Mouse (Mus musculus) liver, embryonic 13.5 days (tissue): ENCODE results near the gene Apol6. TPM values are rescaled to one million over a fixed set of nuclear protein-coding genes. Genes with fewer than 3 reads are reported as not detected.

Experiments
- ATAC-seq: fragments of 200-750 bp; cut with Nextera tagmentation; 2 replicates; pipeline ENCODE4 v1.8.0; 2017; ENCODE audit warnings: low read depth, mild to moderate bottlenecking, moderate number of reproducible peaks, moderate library complexity
- DNase-seq: peaks from one replicate; pipeline ENCODE4 v3.0.0; 2022
- H3K27ac ChIP-seq: fragments of 300-500 bp; sonication (generic); 2 replicates; pipeline ENCODE4 v1.5.1; 2015; ENCODE audit warnings: moderate library complexity, mild to moderate bottlenecking, inconsistent platforms
- H3K27me3 ChIP-seq: fragments of 300-500 bp; sonication (generic); 2 replicates; pipeline ENCODE4 v1.6.1; 2015; ENCODE audit warnings: mild to moderate bottlenecking, inconsistent platforms
- H3K36me3 ChIP-seq: fragments of 300-500 bp; sonication (generic); 2 replicates; pipeline ENCODE4 v1.6.1; 2015; ENCODE audit warnings: mild to moderate bottlenecking, inconsistent platforms
- H3K4me1 ChIP-seq: fragments of 300-500 bp; sonication (generic); replicated peaks from 2 replicates; pipeline ENCODE4 v1.6.1; 2015; ENCODE audit warnings: inconsistent platforms
- H3K4me2 ChIP-seq: fragments of 300-500 bp; sonication (generic); 2 replicates; pipeline ENCODE4 v1.6.1; 2015; ENCODE audit warnings: inconsistent platforms, mild to moderate bottlenecking, moderate library complexity
- H3K4me3 ChIP-seq: fragments of 300-500 bp; sonication (generic); replicated peaks from 2 replicates; pipeline ENCODE4 v1.5.1; 2015; ENCODE audit warnings: mild to moderate bottlenecking, inconsistent platforms
- H3K9ac ChIP-seq: fragments of 300-500 bp; sonication (generic); 2 replicates; pipeline ENCODE4 v1.6.1; 2015; ENCODE audit warnings: mild to moderate bottlenecking, inconsistent platforms
- H3K9me3 ChIP-seq: fragments of 300-500 bp; sonication (generic); replicated peaks from 2 replicates; pipeline ENCODE4 v1.6.1; 2016; ENCODE audit warnings: inconsistent platforms
- WGBS: fragments of 180-500 bp; shearing (Covaris S2); methylation state at CpG from one replicate; pipeline ENCODE4 v1.1.7; 2015; ENCODE audit not compliant: insufficient replicate concordance; 5-methylcytosine and 5-hydroxymethylcytosine counted together
- polyA plus RNA-seq: library from polyadenylated mRNA; unstranded; fragments of >200 nt; fragmentation: Nextera tagmentation; extraction: Ambion mirVana; gene quantifications from 2 replicates; pipeline ENCODE4 v1.2.1, GENCODE M21; 2015

Apol6 gene
- 0.19 and 0.36 TPM in 2 replicates for polyA plus RNA-seq

DNA sequence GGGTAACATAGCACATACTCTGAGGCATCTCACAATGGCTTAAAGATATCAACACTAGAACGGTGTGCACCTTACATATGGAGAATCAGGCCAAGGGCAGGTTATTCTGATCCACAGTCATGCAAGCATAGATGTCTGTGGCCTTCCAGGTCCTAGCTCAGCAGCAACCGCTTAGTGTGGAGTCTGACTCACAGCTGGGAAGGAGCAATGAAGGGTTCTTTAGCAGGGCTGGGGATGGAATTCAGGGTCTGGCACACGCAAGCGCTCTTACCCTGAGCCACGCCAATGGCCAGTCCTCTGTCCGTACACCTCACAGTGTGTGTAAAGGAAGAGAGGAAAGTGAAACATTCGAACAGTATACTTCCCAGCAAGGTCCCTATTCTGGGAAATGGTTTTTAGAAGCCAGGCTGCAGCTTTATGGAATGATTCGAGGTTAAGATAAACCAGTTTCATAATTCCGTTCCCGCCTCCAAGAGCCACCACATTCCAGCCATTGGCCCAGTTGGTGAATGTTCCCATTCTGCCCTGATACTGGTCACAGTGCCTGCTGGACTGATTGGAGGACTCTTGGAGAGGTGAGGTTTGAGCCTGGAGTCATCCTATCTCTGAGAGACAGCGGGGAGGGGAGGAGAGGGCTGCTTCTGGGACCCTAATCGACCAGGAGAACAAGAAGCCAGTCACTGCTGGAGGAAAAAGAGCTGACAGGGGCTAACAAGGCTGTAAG is at the start of gene Apol6:
Gene Apol6, plus strand, starts transcription at position 133 of the 724 bp plus-strand sequence.
- H3K4me2 ChIP-seq: peak within 1 kb of the TSS; percentile 14; the same call in 1 of the 2 replicates
- no peak within 1 kb of the TSS for H3K4me3 ChIP-seq
- WGBS: 64% methylated on average over 12 of the region's 12 CpGs
- no peaks in the 10 kb centered on the region for H3K36me3 ChIP-seq
- no peak within 1 kb of the TSS for H3K9ac ChIP-seq
- ATAC-seq (no peak), DNase-seq (no peak)
- no peaks in the 10 kb centered on the region for H3K27me3 ChIP-seq
- no peaks in the 10 kb centered on the region; the same call in none of the 2 replicates for H3K4me1 ChIP-seq
- 0 out of 2 replicates have a peak within 1 kb of the TSS, but pooled peaks have one; percentile 23 for H3K27ac ChIP-seq
- H3K9me3 ChIP-seq: no peaks in the 10 kb centered on the region

DNA sequence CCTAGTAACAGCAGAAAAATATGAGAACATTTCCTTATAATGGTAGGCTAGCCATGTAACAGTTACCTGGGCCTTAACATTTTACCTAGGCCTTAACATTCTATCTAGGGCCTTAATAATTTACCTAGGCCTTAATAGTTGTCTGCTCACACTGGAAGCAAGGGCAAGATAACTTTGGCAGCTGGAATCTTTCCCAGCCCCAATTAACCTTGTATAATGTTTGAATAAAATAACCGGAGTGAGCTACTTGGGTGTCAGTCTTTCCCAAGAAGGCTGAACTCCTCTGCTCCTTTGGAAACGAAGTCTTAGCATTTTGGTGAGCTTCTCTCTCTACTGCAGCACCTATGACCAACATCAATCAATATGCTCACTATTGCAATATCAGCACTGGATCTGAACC is 46.5 kb upstream of the Apol6 start:
- Histone ChIP-seq H3K4me3 (no peak overlapping the region), H3K4me2 (no peak overlapping the region), H3K27me3 (peaks cover 15% of the 10 kb centered on the region), H3K4me1 (no peaks in the 10 kb centered on the region), H3K36me3 (no peaks in the 10 kb centered on the region), H3K9ac (no peak overlapping the region), H3K27ac (no peak overlapping the region), H3K9me3 (peaks cover 3% of the 10 kb centered on the region; the same call in 1 of the 2 replicates)
- DNase-seq: no peak
- no peak for ATAC-seq
- WGBS: 55% methylated on average over 2 of the region's 2 CpGs

- Histone ChIP-seq H3K9ac (no peak overlapping the region), H3K4me1 (no peaks in the 10 kb centered on the region), H3K4me2 (no peak overlapping the region), H3K36me3 (no peaks in the 10 kb centered on the region), H3K27ac (no peak overlapping the region), H3K9me3 (peaks cover 3% of the 10 kb centered on the region; the same call in 1 of the 2 replicates), H3K4me3 (no peak overlapping the region), H3K27me3 (peaks cover 15% of the 10 kb centered on the region)
- no peak for ATAC-seq
- DNase-seq: no peak
- 46% methylated on average over 21 of the region's 21 CpGs for WGBS
These were observed 45.5 kb upstream of the Apol6 start for GRCm38 (mm10) chr15:76998878-76999588.

DNA sequence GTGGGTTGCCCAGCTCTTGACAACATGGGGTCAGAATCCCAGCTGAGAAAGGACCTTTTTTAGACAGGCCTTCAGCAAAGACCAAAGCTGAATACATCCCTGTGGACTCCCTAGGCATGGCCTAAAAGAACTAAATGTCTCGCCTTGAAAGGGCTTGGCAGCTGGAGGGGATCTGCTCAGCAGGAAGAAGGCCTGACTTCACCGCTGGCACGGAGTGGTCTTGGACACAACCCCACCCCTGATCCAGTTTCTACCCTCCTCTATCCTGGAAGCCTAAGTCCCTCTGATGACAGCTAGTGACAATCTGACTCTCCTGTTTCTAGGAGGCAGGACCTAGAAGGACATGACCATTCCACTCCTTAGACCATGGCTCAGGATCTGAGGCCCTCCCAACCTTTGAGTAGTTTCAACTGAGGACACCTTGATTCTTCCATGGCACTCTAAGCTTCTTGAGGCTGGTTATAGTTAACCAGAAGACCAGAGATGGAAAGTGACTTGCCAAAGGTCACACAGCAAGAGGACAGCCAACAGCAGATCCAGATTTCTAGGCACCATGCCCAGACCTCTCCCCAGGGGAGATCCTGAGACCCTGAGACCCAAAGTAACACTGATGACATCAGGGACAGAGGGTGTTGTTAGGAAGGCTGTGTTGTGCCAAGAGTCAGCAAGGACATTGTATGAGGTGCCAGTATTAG is 41.2 kb upstream of the Apol6 start:
- Histone ChIP-seq H3K27me3 (peaks cover 15% of the 10 kb centered on the region), H3K4me1 (no peaks in the 10 kb centered on the region), H3K36me3 (no peaks in the 10 kb centered on the region), H3K9ac (no peak overlapping the region), H3K4me2 (no peak overlapping the region), H3K9me3 (peaks cover 3% of the 10 kb centered on the region; the same call in 1 of the 2 replicates), H3K27ac (no peak overlapping the region), H3K4me3 (no peak overlapping the region)
- 68% methylated on average over 3 of the region's 3 CpGs for WGBS
- no peak for ATAC-seq
- no peak for DNase-seq

DNA sequence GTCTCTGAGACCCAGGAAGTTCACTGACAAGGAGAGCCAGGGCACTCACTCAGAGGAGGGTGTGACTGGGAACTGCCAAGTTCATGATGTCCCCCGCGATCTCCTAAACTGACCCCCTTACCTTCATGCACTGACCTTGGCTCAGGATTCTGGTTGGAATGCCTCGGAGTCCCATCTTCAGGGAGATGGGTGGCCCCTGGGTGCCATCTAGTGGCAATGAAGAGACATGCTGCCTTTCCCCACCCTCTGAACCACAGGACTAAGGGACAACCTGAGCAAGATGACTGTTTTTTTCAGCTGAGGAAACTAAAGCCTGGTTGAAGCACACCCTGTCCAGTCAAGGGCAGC is 40.7 kb upstream of the Apol6 start:
- no peak for DNase-seq
- no peak overlapping the region for H3K9ac ChIP-seq

DNA sequence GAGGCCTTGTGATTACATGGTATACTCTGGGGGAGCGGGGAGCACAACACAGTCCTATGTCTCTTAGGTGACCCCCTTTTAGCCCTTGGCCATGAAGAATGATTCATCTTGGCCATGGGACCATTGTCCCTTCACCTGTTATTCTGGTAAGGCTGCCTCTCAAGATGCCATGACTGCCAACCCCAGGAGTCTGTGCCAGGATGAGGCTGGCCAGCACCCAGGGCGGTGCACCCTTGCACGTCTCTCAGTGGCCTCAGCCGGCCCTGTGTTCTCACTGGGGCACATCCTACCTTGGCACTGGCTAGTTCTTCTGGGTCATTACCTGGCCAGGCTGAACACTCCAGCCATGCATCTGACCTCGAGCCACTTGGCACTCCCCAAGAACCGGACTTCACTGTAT is 35.7 kb upstream of the Apol6 start:
- no peaks in the 10 kb centered on the region for H3K9me3 ChIP-seq
- WGBS: 66% methylated on average over 6 of the region's 6 CpGs
- H3K27me3 ChIP-seq: no peaks in the 10 kb centered on the region
- H3K9ac ChIP-seq: no peak overlapping the region
- no peak overlapping the region for H3K4me3 ChIP-seq
- no peaks in the 10 kb centered on the region for H3K4me1 ChIP-seq
- no peak overlapping the region for H3K4me2 ChIP-seq
- DNase-seq (no peak), ATAC-seq (no peak)
- H3K36me3 ChIP-seq: no peaks in the 10 kb centered on the region
- H3K27ac ChIP-seq: no peak overlapping the region

More for the DNA sequence above, 40.7 kb upstream of the Apol6 start:
- H3K36me3 ChIP-seq: no peaks in the 10 kb centered on the region
- no peak overlapping the region for H3K4me3 ChIP-seq
- peaks cover 10% of the 10 kb centered on the region for H3K27me3 ChIP-seq
- no peak overlapping the region for H3K27ac ChIP-seq
- no peaks in the 10 kb centered on the region for H3K4me1 ChIP-seq
- no peak for ATAC-seq
- no peak overlapping the region for H3K4me2 ChIP-seq
- H3K9me3 ChIP-seq: peaks cover 3% of the 10 kb centered on the region; the same call in 1 of the 2 replicates
- 22% methylated on average over 3 of the region's 3 CpGs for WGBS

DNA sequence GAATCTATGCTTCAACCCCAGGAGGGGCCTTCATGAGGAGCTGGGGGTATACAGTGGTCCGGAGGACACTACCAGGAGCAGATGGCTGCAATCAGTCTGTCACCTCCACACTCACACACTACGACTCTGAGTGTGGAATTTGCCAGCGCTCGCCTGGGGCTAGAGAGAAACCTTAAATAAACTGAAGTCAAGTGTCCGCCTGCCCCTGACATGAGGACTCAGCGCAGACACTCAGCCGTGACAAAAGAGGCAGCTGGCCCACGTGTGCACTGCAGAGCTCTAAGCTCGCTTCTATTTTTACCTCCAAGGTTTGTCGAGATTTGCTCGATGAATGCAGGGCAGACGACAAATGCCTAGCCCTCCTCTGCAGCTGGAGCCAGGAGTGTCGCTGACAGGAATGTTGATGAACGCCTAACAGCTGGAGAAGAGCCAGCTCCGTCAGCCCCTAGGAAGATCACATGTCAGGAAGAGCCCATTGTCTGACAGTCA is 30.7 kb upstream of the Apol6 start:
- WGBS: 38% methylated on average over 15 of the region's 15 CpGs
- Histone ChIP-seq H3K9me3 (no peaks in the 10 kb centered on the region), H3K36me3 (no peaks in the 10 kb centered on the region), H3K4me1 (no peaks in the 10 kb centered on the region), H3K27ac (no peak overlapping the region), H3K9ac (no peak overlapping the region), H3K4me3 (no peak overlapping the region), H3K4me2 (no peak overlapping the region), H3K27me3 (no peaks in the 10 kb centered on the region)
- no peak for ATAC-seq
- DNase-seq: no peak

DNA sequence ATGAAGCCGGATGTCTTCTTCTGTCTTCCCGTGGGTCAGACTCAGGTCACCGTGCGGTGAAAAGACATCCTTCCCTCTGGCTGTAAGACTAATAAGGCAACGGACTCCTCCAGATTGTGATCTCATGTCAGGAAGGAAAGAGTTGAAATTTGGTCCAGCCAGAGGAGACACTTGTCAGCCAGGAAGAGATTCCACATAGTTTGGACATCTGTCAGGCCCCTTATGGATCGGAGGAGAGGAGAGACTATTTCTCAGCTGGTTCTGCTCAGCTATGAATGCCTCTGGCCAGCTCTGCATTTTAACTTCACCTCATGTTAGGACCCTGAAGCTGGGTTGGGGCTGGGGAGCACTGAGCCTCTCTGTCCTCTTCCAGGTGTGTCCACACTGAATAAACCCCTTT is 30.1 kb upstream of the Apol6 start:
- no peak overlapping the region for H3K27ac ChIP-seq
- ATAC-seq: no peak
- no peaks in the 10 kb centered on the region for H3K9me3 ChIP-seq
- no peaks in the 10 kb centered on the region for H3K27me3 ChIP-seq
- no peak overlapping the region for H3K4me3 ChIP-seq
- no peaks in the 10 kb centered on the region for H3K36me3 ChIP-seq
- no peak overlapping the region for H3K9ac ChIP-seq
- H3K4me1 ChIP-seq: no peaks in the 10 kb centered on the region
- no peak for DNase-seq
- no peak overlapping the region for H3K4me2 ChIP-seq
- 69% methylated on average over 6 of the region's 6 CpGs for WGBS

DNA sequence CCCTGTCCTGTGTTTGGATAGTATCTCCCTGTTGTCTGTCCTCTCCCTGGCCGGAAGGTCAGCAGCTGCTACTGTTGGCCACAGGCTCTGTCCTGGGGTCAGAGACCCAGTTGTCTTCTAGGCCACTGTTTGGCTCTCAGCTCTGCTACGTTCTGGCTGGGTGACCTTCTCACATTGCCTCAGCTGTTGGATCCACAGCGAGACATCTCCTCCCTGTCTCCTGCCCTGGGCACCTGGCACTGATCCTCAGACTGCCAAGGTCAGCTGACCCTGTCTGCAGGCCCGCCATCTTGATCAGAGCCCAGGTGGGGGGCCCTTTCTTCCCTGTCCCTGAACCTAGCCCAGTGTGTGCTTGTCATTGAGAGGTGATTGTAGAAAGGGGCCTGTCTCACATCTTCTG is 29.5 kb upstream of the Apol6 start:
- H3K4me3 ChIP-seq: no peak overlapping the region
- H3K27ac ChIP-seq: no peak overlapping the region
- H3K9me3 ChIP-seq: no peaks in the 10 kb centered on the region
- no peaks in the 10 kb centered on the region for H3K27me3 ChIP-seq
- H3K4me1 ChIP-seq: no peaks in the 10 kb centered on the region
- H3K4me2 ChIP-seq: no peak overlapping the region
- no peaks in the 10 kb centered on the region for H3K36me3 ChIP-seq
- 48% methylated on average over 4 of the region's 4 CpGs for WGBS
- DNase-seq (no peak), ATAC-seq (no peak)
- H3K9ac ChIP-seq: no peak overlapping the region

GRCm38 (mm10) chr15:77016509-77016908 is 28.0 kb upstream of the Apol6 start:
- 71% methylated on average over 6 of the region's 6 CpGs for WGBS
- no peak for DNase-seq
- no peak for ATAC-seq
- no peak overlapping the region for H3K9ac ChIP-seq
- no peaks in the 10 kb centered on the region for H3K4me1 ChIP-seq
- H3K27me3 ChIP-seq: no peaks in the 10 kb centered on the region
- no peaks in the 10 kb centered on the region for H3K9me3 ChIP-seq
- H3K4me2 ChIP-seq: no peak overlapping the region
- no peak overlapping the region for H3K4me3 ChIP-seq
- no peaks in the 10 kb centered on the region for H3K36me3 ChIP-seq
- H3K27ac ChIP-seq: no peak overlapping the region

- H3K4me3 ChIP-seq: no peak overlapping the region
- no peak overlapping the region for H3K9ac ChIP-seq
- no peak for ATAC-seq
- H3K4me2 ChIP-seq: no peak overlapping the region
- DNase-seq: no peak
- no peaks in the 10 kb centered on the region for H3K36me3 ChIP-seq
- H3K9me3 ChIP-seq: no peaks in the 10 kb centered on the region
- H3K4me1 ChIP-seq: no peaks in the 10 kb centered on the region
- H3K27me3 ChIP-seq: no peaks in the 10 kb centered on the region
- no peak overlapping the region for H3K27ac ChIP-seq
These were observed 26.6 kb upstream of the Apol6 start for GRCm38 (mm10) chr15:77017897-77018296.
